Mouse (Mus musculus) thymus, postnatal 10 days (tissue): Measurements from ENCODE around the gene Dyx1c1.

Experiments
- DNase-seq, 2 experiments: peaks; one replicate each; pipeline ENCODE4 v3.0.0; 2021; ENCODE audit warnings: low spot score in 2 of 2

Dyx1c1 gene

GRCm38 (mm10) chr9:72974734-72975133, 16.1 kb downstream of the Dyx1c1 start:
- no peak for DNase-seq

GRCm38 (mm10) chr9:72975242-72975641, 16.7 kb downstream of the Dyx1c1 start:
- DNase-seq: no peak

DNA sequence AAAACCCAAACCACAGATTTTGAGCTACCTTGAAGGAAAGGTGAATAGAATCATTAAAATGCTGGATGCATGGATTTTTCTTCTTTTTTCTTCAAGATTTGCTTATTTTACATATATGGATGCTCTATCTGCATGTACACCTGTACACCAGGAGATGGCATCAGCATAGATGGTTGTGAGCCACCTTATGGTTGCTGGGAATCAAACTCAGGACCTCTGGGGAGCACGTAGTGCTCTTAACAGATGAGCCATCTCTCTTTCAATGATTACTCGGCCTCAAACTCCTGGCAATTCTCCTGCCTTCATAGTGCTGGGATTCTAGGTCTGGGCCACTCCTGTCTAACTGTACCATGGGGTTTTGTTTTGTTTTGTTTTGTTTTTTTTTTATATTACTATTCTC, 24.5 kb downstream of the Dyx1c1 start:
- DNase-seq: no peak

GRCm38 (mm10) chr9:72985250-72986220, 26.9 kb downstream of the Dyx1c1 start, which contains the start of the genes Ccpg1os and Ccpg1:
Gene Ccpg1os, minus strand, starts transcription at chr9:72985382.
Gene Ccpg1, plus strand, starts transcription at chr9:72985429.
- DNase-seq: peak; percentile 94 to 97

DNA sequence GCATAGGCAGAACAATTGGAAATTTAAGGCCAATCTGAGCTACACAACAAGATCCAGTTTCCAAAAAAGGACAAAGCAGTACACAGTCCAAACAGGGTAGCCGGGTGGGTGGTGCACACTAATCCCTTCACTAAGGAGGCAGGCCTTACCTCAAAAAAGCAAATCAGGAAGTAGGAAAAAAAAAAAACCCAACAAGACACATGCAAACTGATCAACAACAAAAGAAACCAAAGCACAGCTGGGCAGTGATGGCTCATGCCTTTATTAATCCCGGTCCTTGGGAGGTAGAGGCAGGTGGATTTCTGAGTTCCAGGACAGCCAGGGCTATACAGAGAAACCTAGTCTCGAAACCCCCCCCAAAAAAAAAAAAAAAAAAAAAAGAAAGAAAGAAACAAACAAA, 29.1 kb downstream of the Dyx1c1 start:
- DNase-seq: no peak

DNA sequence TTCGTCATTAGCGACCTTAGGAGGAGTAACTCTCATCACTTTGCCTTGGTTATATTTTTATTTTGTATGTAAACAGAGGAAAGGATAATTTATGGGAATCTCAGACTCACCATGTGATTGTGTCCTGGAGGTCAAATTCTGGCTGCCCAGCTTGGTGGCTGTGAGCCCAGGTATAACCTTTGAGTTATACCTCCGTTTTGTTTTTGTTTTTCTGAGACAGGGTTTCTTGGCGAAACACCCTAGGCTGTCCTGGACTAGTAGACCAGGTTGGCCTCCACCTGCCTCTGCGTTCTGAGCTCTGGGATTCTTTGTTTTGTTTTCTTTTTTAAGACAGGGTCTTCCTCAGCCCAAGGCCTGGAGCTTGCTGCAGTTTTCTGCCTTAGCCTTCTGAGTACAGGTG, 30.1 kb downstream of the Dyx1c1 start:
- no peak for DNase-seq

GRCm38 (mm10) chr9:72991420-72991819, 32.8 kb downstream of the Dyx1c1 start:
- no peak for DNase-seq

DNA sequence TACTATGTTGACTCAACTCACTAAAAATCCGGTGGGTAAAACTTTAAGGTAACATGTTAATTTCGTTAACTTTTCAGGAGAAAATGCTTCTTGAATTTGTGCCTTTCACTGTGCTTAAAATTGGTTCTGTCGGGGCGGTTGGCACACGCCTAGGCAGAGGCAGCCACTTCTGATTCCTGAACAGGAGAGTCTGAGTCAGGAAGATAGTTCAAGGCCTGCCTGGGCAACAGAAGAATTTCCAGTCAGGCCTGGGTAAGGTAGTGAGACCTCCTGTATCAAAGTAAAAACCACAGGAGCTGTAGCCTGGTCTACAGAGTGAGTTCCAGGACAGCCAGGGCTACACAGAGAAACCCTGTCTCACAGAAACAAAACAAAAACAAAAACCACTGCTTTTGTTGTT, 34.0 kb downstream of the Dyx1c1 start:
- no peak for DNase-seq

GRCm38 (mm10) chr9:72996167-72996566, 37.6 kb downstream of the Dyx1c1 start:
- no peak for DNase-seq

GRCm38 (mm10) chr9:72996806-72997205, 38.2 kb downstream of the Dyx1c1 start:
- no peak for DNase-seq

- no peak for DNase-seq
Observed at GRCm38 (mm10) chr9:73000487-73000886, 41.9 kb downstream of the Dyx1c1 start.

GRCm38 (mm10) chr9:73001314-73002011, 42.9 kb downstream of the Dyx1c1 start:
- DNase-seq: no peak

DNA sequence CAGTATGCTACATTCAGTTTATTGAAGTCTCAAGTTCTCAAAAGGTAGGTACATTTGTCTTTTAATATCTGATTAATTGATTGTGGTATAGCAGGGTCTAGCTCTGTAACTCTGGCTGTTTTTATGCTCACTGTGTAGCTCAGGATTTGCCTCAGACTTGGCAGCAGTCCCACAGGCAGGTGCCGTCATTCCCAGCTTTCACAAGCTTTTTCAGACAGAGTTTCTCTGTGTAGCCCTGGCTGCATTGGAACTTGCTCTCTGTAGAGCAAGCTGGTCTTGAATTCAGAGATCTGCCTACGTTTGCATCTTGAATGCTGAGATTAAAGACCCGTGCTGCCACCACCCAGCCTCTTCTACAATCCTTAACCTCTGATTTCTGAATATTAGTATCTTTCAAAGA, 43.6 kb downstream of the Dyx1c1 start:
- DNase-seq: no peak

GRCm38 (mm10) chr9:73004076-73004475, 45.5 kb downstream of the Dyx1c1 start:
- DNase-seq: no peak

- no peak for DNase-seq
Observed at GRCm38 (mm10) chr9:73005106-73005505, 46.5 kb downstream of the Dyx1c1 start.

- DNase-seq: no peak
Observed at GRCm38 (mm10) chr9:73006175-73006574, 47.6 kb downstream of the Dyx1c1 start.

GRCm38 (mm10) chr9:73008384-73008783, 49.8 kb downstream of the Dyx1c1 start:
- DNase-seq: no peak

DNA sequence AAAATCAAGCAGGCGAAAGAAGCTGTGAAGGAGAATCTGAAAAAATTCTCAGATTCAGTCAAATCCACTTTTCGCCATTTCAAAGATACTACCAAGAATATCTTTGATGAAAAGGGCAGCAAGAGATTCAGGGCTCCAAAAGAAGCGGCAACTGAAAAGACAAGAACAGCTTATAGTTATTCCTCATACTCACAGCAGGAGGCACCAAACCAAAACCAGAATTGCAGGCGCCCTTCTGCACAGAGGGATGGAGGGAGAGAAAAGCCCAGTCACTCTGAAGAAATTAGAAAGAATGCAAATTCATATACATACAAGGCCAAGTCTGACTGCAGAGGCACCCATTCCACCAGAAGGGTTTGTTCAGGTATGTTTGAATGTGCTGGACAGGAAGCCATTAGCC, 54.0 kb downstream of the Dyx1c1 start:
- DNase-seq: no peak

GRCm38 (mm10) chr9:73014724-73015123, 56.1 kb downstream of the Dyx1c1 start:
- DNase-seq: no peak

DNA sequence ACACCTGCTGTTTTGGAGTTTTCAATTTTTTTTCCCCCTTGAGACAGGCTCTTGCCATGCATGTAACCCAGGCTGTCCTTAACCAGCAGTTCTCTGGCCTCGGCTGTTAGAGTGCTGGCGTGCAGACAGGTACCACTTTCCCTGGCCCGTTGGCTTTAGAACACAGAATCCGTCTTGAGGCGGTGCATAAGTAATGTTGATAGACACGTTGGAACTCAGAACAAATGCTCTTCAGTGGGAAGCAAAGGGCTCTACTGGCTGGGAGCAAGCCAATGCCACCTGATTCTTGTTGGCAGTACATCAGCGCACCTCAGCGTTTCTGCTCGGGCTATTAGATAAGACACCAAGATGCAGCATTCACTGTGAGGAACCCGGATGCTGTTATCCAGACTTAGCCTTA, 61.3 kb downstream of the Dyx1c1 start:
- DNase-seq: no peak

DNA sequence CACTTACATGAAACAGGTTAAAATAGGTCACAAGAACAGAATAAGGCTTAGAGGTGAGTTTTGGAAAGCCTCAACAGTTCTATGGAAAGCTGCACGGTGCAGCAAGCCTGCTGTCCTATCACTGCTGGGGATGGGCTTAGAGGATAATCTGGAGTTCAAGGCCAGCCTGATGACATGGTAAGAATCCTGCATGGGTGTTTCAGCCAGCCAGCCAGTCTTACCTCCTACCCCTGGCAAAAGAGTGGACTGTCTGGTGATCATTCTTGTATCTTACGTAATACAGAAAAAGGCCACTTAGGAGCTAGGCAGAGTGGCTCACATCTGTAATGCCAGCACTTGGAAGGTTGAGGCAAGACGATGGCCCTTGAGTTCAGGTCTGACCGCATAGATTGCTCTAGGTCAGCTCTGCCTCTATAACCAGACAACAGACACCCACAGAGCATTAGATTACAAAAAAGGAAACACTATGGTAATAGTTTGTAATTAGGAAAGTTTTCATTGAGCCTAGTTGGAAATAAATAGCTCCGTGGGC, 62.0 kb downstream of the Dyx1c1 start:
- no peak for DNase-seq
